Mouse (Mus musculus): ENCODE results near the gene Phkb. TPM values are rescaled to one million over a fixed set of nuclear protein-coding genes. Genes with fewer than 3 reads are reported as not detected.
"Not testable (repeated sequence)": the region's sequence is repeated elsewhere in the genome, so short reads cannot be mapped to it uniquely, and the experiment has no call there.

The Phkb gene
- 41.0 and 42.2 TPM in 2 replicates for polyA plus RNA-seq (2015; fragmentation: Nextera tagmentation; extraction: Ambion mirVana)

GRCm38 (mm10) chr8:85840657-85841488 is at the start of gene Phkb, which contains the start of gene Itfg1:
Gene Phkb (plus strand): TSS chr8:85840959.
Gene Itfg1 (minus strand): TSS chr8:85840921.
- Histone ChIP-seq H3K4me1 (replicated peaks) (peaks cover 18% of the 10 kb centered on the region), H3K9ac (peak within 1 kb of the TSS; percentile 96), H3K36me3 (peaks cover 16% of the 10 kb centered on the region), H3K4me2 (peak within 1 kb of the TSS; percentile 83), H3K4me3 (peak within 1 kb of the TSS; percentile 89), H3K9me3 (no peaks in the 10 kb centered on the region), H3K27ac (peak within 1 kb of the TSS; percentile 98), H3K27me3 (no peaks in the 10 kb centered on the region)
- under 1% methylated on average over 54 of the region's 54 CpGs for whole genome bisulfite sequencing
- peak; percentile 96 for ATAC-seq (ENCODE audit: low FRiP score)

- H3K9me3 ChIP-seq; H3K9ac ChIP-seq; H3K27ac ChIP-seq; H3K4me3 ChIP-seq; H3K27me3 ChIP-seq; H3K4me1 ChIP-seq (replicated peaks); H3K4me2 ChIP-seq; ATAC-seq (ENCODE audit: low FRiP score): not testable (repeated sequence)
- WGBS: 100% methylated on average over 1 of the region's 1 CpGs
- peaks cover 26% of the 10 kb centered on the region for H3K36me3 ChIP-seq
Measured at GRCm38 (mm10) chr8:85796392-85796791, 44.4 kb upstream of the Phkb start.

GRCm38 (mm10) chr8:85800164-85800563 is 40.6 kb upstream of the Phkb start:
- Histone ChIP-seq H3K9me3 (no peaks in the 10 kb centered on the region), H3K4me3 (no peak overlapping the region), H3K4me2 (no peak overlapping the region), H3K36me3 (peaks cover 11% of the 10 kb centered on the region), H3K4me1 (replicated peaks) (no peaks in the 10 kb centered on the region), H3K9ac (no peak overlapping the region), H3K27ac (no peak overlapping the region), H3K27me3 (no peaks in the 10 kb centered on the region)
- WGBS: 86% methylated on average over 1 of the region's 1 CpGs
- no peak for ATAC-seq (ENCODE audit: low FRiP score)

GRCm38 (mm10) chr8:85801408-85801807 is 39.4 kb upstream of the Phkb start:
- Histone ChIP-seq H3K9me3 (no peaks in the 10 kb centered on the region), H3K36me3 (peaks cover 11% of the 10 kb centered on the region), H3K27me3 (no peaks in the 10 kb centered on the region), H3K9ac (no peak overlapping the region), H3K4me3 (no peak overlapping the region), H3K4me1 (replicated peaks) (no peaks in the 10 kb centered on the region), H3K27ac (no peak overlapping the region), H3K4me2 (no peak overlapping the region)
- no peak for ATAC-seq (ENCODE audit: low FRiP score)
- WGBS: 92% methylated on average over 1 of the region's 1 CpGs

- Histone ChIP-seq H3K4me2 (no peak overlapping the region), H3K9ac (no peak overlapping the region), H3K9me3 (no peaks in the 10 kb centered on the region), H3K4me3 (no peak overlapping the region), H3K27ac (no peak overlapping the region), H3K27me3 (no peaks in the 10 kb centered on the region), H3K4me1 (replicated peaks) (no peaks in the 10 kb centered on the region), H3K36me3 (peaks cover 21% of the 10 kb centered on the region)
- no peak for ATAC-seq (ENCODE audit: low FRiP score)
Measured at GRCm38 (mm10) chr8:85813621-85814020, 27.1 kb upstream of the Phkb start.

GRCm38 (mm10) chr8:85839916-85840656 is 673 bp upstream of the Phkb start:
- Histone ChIP-seq H3K27ac (peak overlapping the region; percentile 98), H3K27me3 (no peaks in the 10 kb centered on the region)
- no peak for ATAC-seq (ENCODE audit: low FRiP score)

GRCm38 (mm10) chr8:85841489-85841795 is 683 bp downstream of the Phkb start:
- H3K9me3 ChIP-seq: no peaks in the 10 kb centered on the region
- peak overlapping the region; percentile 83 for H3K4me2 ChIP-seq
- WGBS: 19% methylated on average over 4 of the region's 4 CpGs
- H3K27ac ChIP-seq: peak overlapping the region; percentile 98
- H3K27me3 ChIP-seq: no peaks in the 10 kb centered on the region
- H3K36me3 ChIP-seq: peaks cover 16% of the 10 kb centered on the region
- peak overlapping the region; percentile 96 for H3K9ac ChIP-seq
- peaks cover 18% of the 10 kb centered on the region for H3K4me1 ChIP-seq (replicated peaks)
- no peak for ATAC-seq (ENCODE audit: low FRiP score)
- peak overlapping the region; percentile 89 for H3K4me3 ChIP-seq

More at GRCm38 (mm10) chr8:85839916-85840656, 673 bp upstream of the Phkb start:
- Histone ChIP-seq H3K9ac (peak overlapping the region; percentile 96), H3K4me1 (replicated peaks) (peaks cover 18% of the 10 kb centered on the region), H3K36me3 (peaks cover 22% of the 10 kb centered on the region), H3K4me3 (peak overlapping the region; percentile 89), H3K9me3 (no peaks in the 10 kb centered on the region), H3K4me2 (peak overlapping the region; percentile 83)
- 1% methylated on average over 21 of the region's 21 CpGs for WGBS

- Histone ChIP-seq H3K27me3 (no peaks in the 10 kb centered on the region), H3K9me3 (no peaks in the 10 kb centered on the region), H3K27ac (no peak overlapping the region), H3K36me3 (peaks cover 11% of the 10 kb centered on the region; the same call in 1 of the 2 replicates), H3K4me2 (no peak overlapping the region), H3K4me1 (replicated peaks) (peaks cover 7% of the 10 kb centered on the region), H3K9ac (no peak overlapping the region), H3K4me3 (no peak overlapping the region)
- no peak for ATAC-seq (ENCODE audit: low FRiP score)
Measured at GRCm38 (mm10) chr8:85845887-85846286, 5.1 kb downstream of the Phkb start.

- H3K4me3 ChIP-seq: no peak overlapping the region
- no peak overlapping the region for H3K9ac ChIP-seq
- no peak overlapping the region for H3K27ac ChIP-seq
- peaks cover 7% of the 10 kb centered on the region; the same call in 1 of the 2 replicates for H3K36me3 ChIP-seq
- no peaks in the 10 kb centered on the region for H3K9me3 ChIP-seq
- H3K4me1 ChIP-seq (replicated peaks): no peaks in the 10 kb centered on the region
- no peaks in the 10 kb centered on the region for H3K27me3 ChIP-seq
- 91% methylated on average over 19 of the region's 19 CpGs for WGBS
- no peak overlapping the region for H3K4me2 ChIP-seq
- no peak for ATAC-seq (ENCODE audit: low FRiP score)
Measured at GRCm38 (mm10) chr8:85854220-85855123, 13.7 kb downstream of the Phkb start.

- H3K4me2 ChIP-seq; H3K36me3 ChIP-seq; H3K9me3 ChIP-seq; ATAC-seq (ENCODE audit: low FRiP score); H3K27me3 ChIP-seq; H3K9ac ChIP-seq; H3K4me1 ChIP-seq (replicated peaks); H3K4me3 ChIP-seq; H3K27ac ChIP-seq: not testable (repeated sequence)
- WGBS: 50% methylated on average over 11 of the region's 11 CpGs
Measured at GRCm38 (mm10) chr8:85857227-85857896, 16.6 kb downstream of the Phkb start.

GRCm38 (mm10) chr8:85860612-85861011 is 19.9 kb downstream of the Phkb start:
- Histone ChIP-seq H3K36me3 (no peaks in the 10 kb centered on the region), H3K27ac (no peak overlapping the region), H3K27me3 (no peaks in the 10 kb centered on the region), H3K9me3 (no peaks in the 10 kb centered on the region), H3K4me3 (no peak overlapping the region), H3K9ac (no peak overlapping the region), H3K4me2 (no peak overlapping the region), H3K4me1 (replicated peaks) (no peaks in the 10 kb centered on the region)
- 83% methylated on average over 5 of the region's 5 CpGs for WGBS
- ATAC-seq (ENCODE audit: low FRiP score): no peak

All from hindbrain, embryonic 13.5 days (tissue).